Mouse (Mus musculus) ES-E14 (cell line): ENCODE measurements around the gene Mmp24.

ENCODE experiments used
- CHD2 ChIP-seq: IDR thresholded peaks from 2 replicates; pipeline ENCODE4 v1.6.1; 2014; ENCODE audit warnings: mild to moderate bottlenecking, low read depth, low read length, inconsistent platforms
- HCFC1 ChIP-seq: IDR thresholded peaks from 2 replicates; pipeline ENCODE4 v1.6.1; 2012; ENCODE audit warnings: low read length, inconsistent platforms, borderline replicate concordance; ENCODE audit not compliant: insufficient read depth
- MAFK ChIP-seq: IDR thresholded peaks from 2 replicates; pipeline ENCODE4 v1.6.1; 2014; ENCODE audit warnings: mild to moderate bottlenecking, low read depth, low read length, inconsistent platforms; ENCODE audit not compliant: insufficient read depth
- ZC3H11A ChIP-seq: IDR thresholded peaks from 2 replicates; pipeline ENCODE4 v1.6.1; 2012; ENCODE audit warnings: low read depth, mild to moderate bottlenecking, inconsistent platforms, low read length, borderline replicate concordance
- ZNF384 ChIP-seq: IDR thresholded peaks from 2 replicates; pipeline ENCODE4 v1.6.1; 2012; ENCODE audit warnings: low read depth, low read length, inconsistent platforms

DNA sequence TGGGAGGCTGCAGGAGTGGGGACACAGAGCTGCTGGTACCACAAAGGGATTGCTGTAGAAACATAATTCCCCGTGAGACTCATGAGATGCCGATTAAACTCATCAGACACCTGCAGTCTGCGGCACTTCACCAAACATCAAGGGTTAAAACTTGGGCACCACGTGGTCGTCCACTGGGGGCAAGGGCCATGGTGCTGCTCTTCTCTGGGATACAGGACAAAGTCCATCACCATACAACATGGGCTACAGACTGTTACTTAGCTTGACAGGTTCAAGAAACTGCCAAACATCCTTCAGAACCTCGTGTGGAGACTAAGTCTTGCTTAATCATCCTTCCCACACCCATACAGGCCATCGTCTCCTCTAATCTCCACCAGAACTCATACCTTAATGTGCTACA lies 85.0 kb downstream of the Mmp24 start:
- TF ChIP-seq MAFK = no peak
- TF ChIP-seq ZNF384 = no peak
- no peak for TF ChIP-seq CHD2
- TF ChIP-seq HCFC1 = no peak
- no peak for TF ChIP-seq ZC3H11A
